Mouse (Mus musculus): ENCODE measurements at regions not wholly inside any gene's neighbourhood (a gene's known extent, or its start where the extent isn't known, plus 50 kb on each side); places are given as distances from the start of the nearest gene placed in this dataset.
"Not testable (repeated sequence)": the region's sequence is repeated elsewhere in the genome, so short reads cannot be mapped to it uniquely, and the experiment has no call there.

GRCm38 (mm10) chr3:21791983-21792631 lies 284.3 kb upstream of the Tbl1xr1 start:
- TF ChIP-seq CTCF (IDR thresholded peaks at IDR 0.05; ENCODE audit: low read depth) (no peak), EP300 (optimal IDR thresholded peaks at IDR 0.05) (no peak)
- Histone ChIP-seq H3K9me3 (ENCODE audit: control insufficient read depth, low read length) (no peaks in the 10 kb centered on the region), H3K36me3 (ENCODE audit: control insufficient read depth, insufficient read depth, low read length) (no peaks in the 10 kb centered on the region), H3K9ac (ENCODE audit: low read length) (no peak overlapping the region), H3K4me3 (ENCODE audit: low read depth, low read length) (no peak overlapping the region), H3K27me3 (ENCODE audit: control insufficient read depth, insufficient read depth, low read length) (no peaks in the 10 kb centered on the region), H3K4me2 (replicated peaks; ENCODE audit: low read depth) (no peak overlapping the region), H3K27ac (replicated peaks) (no peak overlapping the region), H3K4me1 (replicated peaks; ENCODE audit: control insufficient read depth, insufficient read depth) (no peaks in the 10 kb centered on the region)
- ATAC-seq (ENCODE audit: low FRiP score, low TSS enrichment) (no peak), DNase-seq (ENCODE audit: low spot score) (no peak)
- WGBS: 55% methylated on average over 4 of the region's 4 CpGs

GRCm38 (mm10) chr3:21798139-21798538 lies 278.3 kb upstream of the Tbl1xr1 start:
- no peak overlapping the region for H3K4me3 ChIP-seq (ENCODE audit: low read depth, low read length)
- H3K4me1 ChIP-seq (replicated peaks; ENCODE audit: control insufficient read depth, insufficient read depth): no peaks in the 10 kb centered on the region
- no peak for TF ChIP-seq CTCF (IDR thresholded peaks at IDR 0.05; ENCODE audit: low read depth)
- no peak for TF ChIP-seq EP300 (optimal IDR thresholded peaks at IDR 0.05)
- no peak overlapping the region for H3K4me2 ChIP-seq (replicated peaks; ENCODE audit: low read depth)
- no peak overlapping the region for H3K9ac ChIP-seq (ENCODE audit: low read length)
- no peaks in the 10 kb centered on the region for H3K9me3 ChIP-seq (ENCODE audit: control insufficient read depth, low read length)
- H3K27me3 ChIP-seq (ENCODE audit: control insufficient read depth, insufficient read depth, low read length): no peaks in the 10 kb centered on the region
- ATAC-seq (ENCODE audit: low FRiP score, low TSS enrichment): no peak
- WGBS: 69% methylated on average over 1 of the region's 1 CpGs
- DNase-seq (ENCODE audit: low spot score): no peak
- H3K27ac ChIP-seq (replicated peaks): no peak overlapping the region
- H3K36me3 ChIP-seq (ENCODE audit: control insufficient read depth, insufficient read depth, low read length): no peaks in the 10 kb centered on the region

DNA sequence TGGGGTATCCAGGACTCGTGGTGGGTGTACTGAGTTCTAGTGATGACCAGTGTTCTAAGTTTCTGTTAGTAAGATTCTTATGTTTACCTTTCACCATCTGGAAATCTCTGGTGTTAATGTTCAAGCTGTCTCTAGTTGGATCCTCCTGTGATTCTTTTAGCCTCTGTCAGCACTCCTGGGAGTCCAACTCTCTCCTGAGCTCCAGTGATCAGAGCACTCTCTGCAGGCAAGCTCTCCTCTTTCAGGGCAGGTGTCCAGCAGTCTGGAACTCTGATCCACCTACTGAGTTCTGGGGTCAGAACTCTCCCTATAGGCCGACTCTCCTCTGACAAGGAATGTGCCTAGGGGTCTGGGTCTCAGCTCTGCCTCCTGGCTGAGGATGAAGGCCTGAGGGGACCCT lies 272.6 kb upstream of the Tbl1xr1 start:
- H3K36me3 ChIP-seq (ENCODE audit: control insufficient read depth, insufficient read depth, low read length); H3K4me3 ChIP-seq (ENCODE audit: low read depth, low read length); ATAC-seq (ENCODE audit: low FRiP score, low TSS enrichment); DNase-seq (ENCODE audit: low spot score); H3K4me1 ChIP-seq (replicated peaks; ENCODE audit: control insufficient read depth, insufficient read depth); H3K9ac ChIP-seq (ENCODE audit: low read length); H3K27me3 ChIP-seq (ENCODE audit: control insufficient read depth, insufficient read depth, low read length); H3K4me2 ChIP-seq (replicated peaks; ENCODE audit: low read depth); H3K9me3 ChIP-seq (ENCODE audit: control insufficient read depth, low read length); H3K27ac ChIP-seq (replicated peaks): not testable (repeated sequence)
- WGBS: 87% methylated on average over 2 of the region's 2 CpGs

DNA sequence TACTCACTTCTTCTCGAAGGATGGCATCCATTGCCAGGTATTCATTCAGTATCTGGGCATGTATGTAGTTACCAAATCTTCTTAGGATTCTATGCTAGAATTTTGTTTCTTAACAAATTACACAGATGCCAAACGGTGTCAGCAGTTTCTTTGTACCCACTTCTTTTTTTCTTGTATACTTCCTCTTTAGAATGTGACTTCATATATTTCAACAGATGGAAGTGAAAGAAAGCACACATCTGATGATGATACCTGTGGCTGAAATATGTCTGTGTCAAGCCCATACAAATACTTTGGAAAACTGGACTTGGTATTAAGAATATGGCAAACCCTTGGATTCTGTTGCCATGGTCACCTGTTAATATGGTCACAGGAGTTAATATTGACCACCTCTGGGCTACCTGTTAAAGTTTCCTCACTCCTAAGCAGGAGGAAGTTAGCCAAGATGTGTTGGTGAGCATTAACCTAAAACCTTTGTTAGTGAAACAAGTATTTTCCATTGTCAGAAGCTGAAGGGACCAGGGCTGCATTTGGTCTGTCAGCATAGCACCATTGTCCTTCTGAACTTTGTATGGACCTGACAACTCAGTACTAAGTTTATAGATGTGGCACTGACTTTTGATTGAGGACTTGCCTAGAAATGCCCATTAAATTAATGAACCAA lies 269.8 kb upstream of the Tbl1xr1 start:
- H3K4me3 ChIP-seq (ENCODE audit: low read depth, low read length): no peak overlapping the region
- no peaks in the 10 kb centered on the region for H3K9me3 ChIP-seq (ENCODE audit: control insufficient read depth, low read length)
- ATAC-seq (ENCODE audit: low FRiP score, low TSS enrichment) (no peak), DNase-seq (ENCODE audit: low spot score) (no peak)
- 86% methylated on average over 2 of the region's 2 CpGs for WGBS
- H3K27ac ChIP-seq (replicated peaks): no peak overlapping the region
- no peak overlapping the region for H3K4me2 ChIP-seq (replicated peaks; ENCODE audit: low read depth)
- H3K9ac ChIP-seq (ENCODE audit: low read length): no peak overlapping the region
- H3K36me3 ChIP-seq (ENCODE audit: control insufficient read depth, insufficient read depth, low read length): no peaks in the 10 kb centered on the region
- H3K4me1 ChIP-seq (replicated peaks; ENCODE audit: control insufficient read depth, insufficient read depth): no peaks in the 10 kb centered on the region
- TF ChIP-seq EP300 (optimal IDR thresholded peaks at IDR 0.05) (no peak), CTCF (IDR thresholded peaks at IDR 0.05; ENCODE audit: low read depth) (no peak)
- no peaks in the 10 kb centered on the region for H3K27me3 ChIP-seq (ENCODE audit: control insufficient read depth, insufficient read depth, low read length)

DNA sequence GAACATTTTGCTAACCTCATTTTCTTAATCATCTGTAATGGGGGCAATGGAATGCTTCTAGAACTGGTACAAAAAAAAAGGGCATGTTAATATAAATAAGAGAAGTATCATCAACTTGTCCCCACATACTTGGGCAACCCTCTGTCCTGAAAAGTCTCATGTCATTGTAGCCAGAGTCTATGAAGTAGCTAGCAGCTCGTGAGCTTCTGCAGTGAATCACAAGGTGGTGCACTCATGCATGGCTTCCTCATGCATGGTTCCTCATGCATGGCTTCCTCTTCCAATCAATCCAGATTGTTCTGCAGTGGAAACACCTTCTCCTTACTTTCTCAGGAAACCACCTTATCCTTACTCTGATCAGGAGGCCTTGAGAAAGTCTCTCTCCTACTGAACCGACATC lies 267.9 kb upstream of the Tbl1xr1 start:
- Histone ChIP-seq H3K36me3 (ENCODE audit: control insufficient read depth, insufficient read depth, low read length) (no peaks in the 10 kb centered on the region), H3K9me3 (ENCODE audit: control insufficient read depth, low read length) (no peaks in the 10 kb centered on the region), H3K4me2 (replicated peaks; ENCODE audit: low read depth) (no peak overlapping the region), H3K4me1 (replicated peaks; ENCODE audit: control insufficient read depth, insufficient read depth) (no peaks in the 10 kb centered on the region), H3K4me3 (ENCODE audit: low read depth, low read length) (no peak overlapping the region), H3K27ac (replicated peaks) (no peak overlapping the region), H3K9ac (ENCODE audit: low read length) (no peak overlapping the region), H3K27me3 (ENCODE audit: control insufficient read depth, insufficient read depth, low read length) (no peaks in the 10 kb centered on the region)
- DNase-seq (ENCODE audit: low spot score) (no peak), ATAC-seq (ENCODE audit: low FRiP score, low TSS enrichment) (no peak)
- TF ChIP-seq CTCF (IDR thresholded peaks at IDR 0.05; ENCODE audit: low read depth): no peak
- no peak for TF ChIP-seq EP300 (optimal IDR thresholded peaks at IDR 0.05)
- 68% methylated on average over 2 of the region's 2 CpGs for WGBS

GRCm38 (mm10) chr3:21809769-21810470 lies 266.5 kb upstream of the Tbl1xr1 start:
- Histone ChIP-seq H3K36me3 (ENCODE audit: control insufficient read depth, insufficient read depth, low read length) (no peaks in the 10 kb centered on the region), H3K4me1 (replicated peaks; ENCODE audit: control insufficient read depth, insufficient read depth) (no peaks in the 10 kb centered on the region), H3K27ac (replicated peaks) (no peak overlapping the region), H3K4me2 (replicated peaks; ENCODE audit: low read depth) (no peak overlapping the region), H3K4me3 (ENCODE audit: low read depth, low read length) (no peak overlapping the region), H3K9me3 (ENCODE audit: control insufficient read depth, low read length) (no peaks in the 10 kb centered on the region), H3K9ac (ENCODE audit: low read length) (no peak overlapping the region), H3K27me3 (ENCODE audit: control insufficient read depth, insufficient read depth, low read length) (no peaks in the 10 kb centered on the region)
- TF ChIP-seq CTCF (IDR thresholded peaks at IDR 0.05; ENCODE audit: low read depth): no peak
- no peak for TF ChIP-seq EP300 (optimal IDR thresholded peaks at IDR 0.05)
- 21% methylated on average over 2 of the region's 2 CpGs for WGBS
- ATAC-seq (ENCODE audit: low FRiP score, low TSS enrichment) (no peak), DNase-seq (ENCODE audit: low spot score) (no peak)
